Comparison of ENCODE assay signal across 8 mouse cellular contexts in genomic region chr7:68073460-68073806, GRCm38 (mm10).
DNase-seq lines count a peak whose midpoint lies in the region; ATAC-seq lines count a peak whose summit lies in the region.

No protein-coding gene starts in this region.

- peak overlapping the region; percentile 47 to 75; a peak in 3 of 4 replicates for H3K27ac ChIP-seq in heart, embryonic 14.5 days (replicated peaks in 1 of 2; ENCODE audit: control insufficient read depth in 1 of 2, insufficient read depth in 1 of 2, low read depth in 2 of 2, low read length in 2 of 2)
- no peak overlapping the region for H3K27ac ChIP-seq in intestine, embryonic 16.5 days (ENCODE audit: low read length)
- no peak overlapping the region for H3K27ac ChIP-seq in forebrain, embryonic 15.5 days (replicated peaks)
- H3K27ac ChIP-seq in forebrain, embryonic 16.5 days (ENCODE audit: low read length), result no peak overlapping the region

- ATAC-seq in heart, embryonic 14.5 days (ENCODE audit: insufficient number of reproducible peaks, insufficient read depth, low FRiP score, low read depth), result peak; percentile 49; the same call in 1 of the 2 replicates
- ATAC-seq in common myeloid progenitor, adult 5-6 weeks (replicated peaks; ENCODE audit: low read depth, poor library complexity, severe bottlenecking), result peak; percentile 40
- ATAC-seq in intestine, embryonic 16.5 days, result peak; percentile 60
- no peak for ATAC-seq in forebrain, embryonic 15.5 days (replicated peaks)
- no peak for ATAC-seq in forebrain, embryonic 16.5 days

- H3K4me1 ChIP-seq in heart, embryonic 14.5 days (ENCODE audit: control insufficient read depth in 2 of 2, insufficient read depth in 2 of 2, low read length in 2 of 2), result peaks cover 37 to 76% of the 10 kb centered on the region in 2 experiments
- H3K4me1 ChIP-seq in intestine, embryonic 16.5 days (ENCODE audit: control insufficient read depth, insufficient read depth, low read length), result peaks cover 24% of the 10 kb centered on the region
- peaks cover 27% of the 10 kb centered on the region for H3K4me1 ChIP-seq in forebrain, embryonic 15.5 days
- peaks cover 16% of the 10 kb centered on the region for H3K4me1 ChIP-seq in forebrain, embryonic 16.5 days (replicated peaks; ENCODE audit: control insufficient read depth, insufficient read depth, low read length)

- 21% methylated on average over 8 of the region's 8 CpGs for WGBS in heart, embryonic 14.5 days
- 49% methylated on average over 8 of the region's 8 CpGs for WGBS in intestine, embryonic 16.5 days
- WGBS in forebrain, embryonic 15.5 days, result 20% methylated on average over 8 of the region's 8 CpGs
- 24% methylated on average over 8 of the region's 8 CpGs for WGBS in forebrain, embryonic 16.5 days

- no peaks in the 10 kb centered on the region for H3K36me3 ChIP-seq in heart, embryonic 14.5 days (ENCODE audit: control insufficient read depth, insufficient read depth, low read length)
- H3K36me3 ChIP-seq in intestine, embryonic 16.5 days (ENCODE audit: control insufficient read depth, insufficient read depth, low read length), result no peaks in the 10 kb centered on the region
- no peaks in the 10 kb centered on the region for H3K36me3 ChIP-seq in forebrain, embryonic 15.5 days
- H3K36me3 ChIP-seq in forebrain, embryonic 16.5 days (ENCODE audit: control insufficient read depth, insufficient read depth), result no peaks in the 10 kb centered on the region

- no peaks in the 10 kb centered on the region for H3K9me3 ChIP-seq in heart, embryonic 14.5 days (ENCODE audit: control insufficient read depth, low read length)
- H3K9me3 ChIP-seq in intestine, embryonic 16.5 days (ENCODE audit: control insufficient read depth, low read length), result no peaks in the 10 kb centered on the region
- no peaks in the 10 kb centered on the region for H3K9me3 ChIP-seq in forebrain, embryonic 15.5 days
- H3K9me3 ChIP-seq in forebrain, embryonic 16.5 days (ENCODE audit: control insufficient read depth, low read length), result no peaks in the 10 kb centered on the region

- intact Hi-C loops in heart, postnatal 36 days (cut with DNase I), result no loop called here

- 0 out of 4 replicates have a peak overlapping the region, but pooled peaks of 1 of the 2 experiments have one; percentile 9 for H3K4me3 ChIP-seq in heart, embryonic 14.5 days (ENCODE audit: control insufficient read depth in 1 of 2, insufficient read depth in 1 of 2, low read depth in 1 of 2, low read length in 2 of 2)
- H3K4me3 ChIP-seq in intestine, embryonic 16.5 days (ENCODE audit: low read length), result no peak overlapping the region
- H3K4me3 ChIP-seq in forebrain, embryonic 15.5 days, result no peak overlapping the region
- no peak overlapping the region for H3K4me3 ChIP-seq in forebrain, embryonic 16.5 days (replicated peaks; ENCODE audit: low read length)

- no peaks in the 10 kb centered on the region for H3K27me3 ChIP-seq in heart, embryonic 14.5 days (ENCODE audit: control insufficient read depth, insufficient read depth, low read length)
- H3K27me3 ChIP-seq in intestine, embryonic 16.5 days (replicated peaks; ENCODE audit: control insufficient read depth, insufficient read depth, low read length), result no peaks in the 10 kb centered on the region
- H3K27me3 ChIP-seq in forebrain, embryonic 15.5 days, result no peaks in the 10 kb centered on the region
- H3K27me3 ChIP-seq in forebrain, embryonic 16.5 days (replicated peaks; ENCODE audit: control insufficient read depth, insufficient read depth, low read length), result no peaks in the 10 kb centered on the region

- H3K4me2 ChIP-seq in heart, embryonic 14.5 days (ENCODE audit: low read length), result peak overlapping the region; percentile 54
- no peak overlapping the region for H3K4me2 ChIP-seq in intestine, embryonic 16.5 days (ENCODE audit: low read depth, low read length)
- H3K4me2 ChIP-seq in forebrain, embryonic 15.5 days (replicated peaks), result no peak overlapping the region
- no peak overlapping the region for H3K4me2 ChIP-seq in forebrain, embryonic 16.5 days (ENCODE audit: low read length)

- peak overlapping the region; percentile 52 for H3K9ac ChIP-seq in heart, embryonic 14.5 days (ENCODE audit: low read length)
- H3K9ac ChIP-seq in intestine, embryonic 16.5 days (ENCODE audit: low read depth, low read length), result no peak overlapping the region
- H3K9ac ChIP-seq in forebrain, embryonic 15.5 days (replicated peaks), result no peak overlapping the region
- no peak overlapping the region for H3K9ac ChIP-seq in forebrain, embryonic 16.5 days (replicated peaks; ENCODE audit: low read depth, low read length)

- no peak for DNase-seq in heart, postnatal 36 days
- DNase-seq in lung, postnatal 36 days, result peak; percentile 57
- DNase-seq in frontal cortex, postnatal 14 days (ENCODE audit: low spot score in 2 of 2), result no peak

Comparison
In these comparisons a context has a peak if more than half of its experiments do, and no peak if none do; other contexts are left out.
1. ATAC-seq: peak in heart, embryonic 14.5 days (single experiment), common myeloid progenitor, adult 5-6 weeks (single experiment) and intestine, embryonic 16.5 days (single experiment); none in forebrain, embryonic 15.5 days (single experiment) and forebrain, embryonic 16.5 days (single experiment).
2. H3K27ac ChIP-seq: peak in heart, embryonic 14.5 days (2 of 2); none in intestine, embryonic 16.5 days (single experiment), forebrain, embryonic 15.5 days (single experiment) and forebrain, embryonic 16.5 days (single experiment).